Mouse (Mus musculus): ENCODE measurements at regions not wholly inside any gene's neighbourhood (a gene's known extent, or its start where the extent isn't known, plus 50 kb on each side); places are given as distances from the start of the nearest gene placed in this dataset.
A peak's percentile ranks its signal among the peaks of the same experiment; 100 is the strongest.
"Not testable (repeated sequence)": the region's sequence is repeated elsewhere in the genome, so short reads cannot be mapped to it uniquely, and the experiment has no call there.

DNA sequence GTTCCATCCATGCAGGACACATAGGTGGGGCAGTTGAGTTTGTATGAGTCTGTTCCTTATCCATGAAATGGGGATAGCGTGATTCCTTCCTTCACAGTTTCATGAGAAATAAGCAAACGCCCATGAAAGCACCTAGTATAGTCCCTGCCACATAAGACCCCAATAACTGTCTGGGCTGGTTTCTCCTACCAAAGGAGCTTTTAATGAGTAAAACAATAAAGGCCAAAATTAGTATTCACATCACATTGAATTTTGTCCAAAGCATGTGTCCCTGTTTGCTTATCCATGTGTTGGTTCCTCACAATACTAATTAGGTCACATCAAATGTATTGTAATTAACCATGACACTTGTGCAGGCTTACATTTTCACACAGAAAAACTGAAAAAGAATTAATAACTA is 221.3 kb downstream of the Prdm13 start:
- no peaks in the 10 kb centered on the region for H3K27me3 ChIP-seq (ENCODE audit: control insufficient read depth, insufficient read depth, low read length)
- WGBS: 87% methylated on average over 2 of the region's 2 CpGs
- no peak overlapping the region for H3K4me3 ChIP-seq (ENCODE audit: low read depth, low read length)
- H3K4me1 ChIP-seq (ENCODE audit: control insufficient read depth, insufficient read depth, low read length): no peaks in the 10 kb centered on the region
- DNase-seq (ENCODE audit: low spot score) (no peak), ATAC-seq (ENCODE audit: insufficient number of reproducible peaks, low FRiP score, low TSS enrichment, low read depth) (no peak)
- H3K9me3 ChIP-seq (ENCODE audit: control insufficient read depth, low read length): no peaks in the 10 kb centered on the region
- no peak overlapping the region for H3K4me2 ChIP-seq (ENCODE audit: low read depth, severe bottlenecking)
- no peak overlapping the region for H3K9ac ChIP-seq (ENCODE audit: low read length)
- H3K27ac ChIP-seq (replicated peaks; ENCODE audit: low read depth, low read length): no peak overlapping the region
- no peaks in the 10 kb centered on the region for H3K36me3 ChIP-seq (ENCODE audit: control insufficient read depth, insufficient read depth, low read length)

DNA sequence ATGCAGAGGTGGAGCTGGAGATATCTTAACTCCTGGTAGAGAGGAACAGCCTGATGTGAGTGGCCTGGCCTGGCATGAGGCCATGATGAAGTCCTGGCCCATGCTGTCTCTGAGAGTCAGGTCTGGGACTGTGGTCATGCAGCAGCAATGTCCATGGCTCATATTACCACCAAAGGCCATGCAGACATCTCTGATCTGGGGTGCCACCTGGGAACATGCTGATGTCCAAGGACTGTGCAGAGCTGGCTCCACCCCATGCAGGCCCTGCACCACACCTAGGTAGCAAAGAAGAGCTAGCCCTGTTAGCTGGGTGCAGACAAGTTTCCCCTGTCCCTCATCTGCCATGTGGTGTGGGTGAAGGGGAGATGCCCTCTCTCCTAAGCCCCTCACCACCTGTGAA is 244.5 kb downstream of the Prdm13 start:
- H3K4me1 ChIP-seq (ENCODE audit: control insufficient read depth, insufficient read depth, low read length): no peaks in the 10 kb centered on the region
- no peak overlapping the region for H3K27ac ChIP-seq (replicated peaks; ENCODE audit: low read depth, low read length)
- H3K4me2 ChIP-seq (ENCODE audit: low read depth, severe bottlenecking): no peak overlapping the region
- ATAC-seq (ENCODE audit: insufficient number of reproducible peaks, low FRiP score, low TSS enrichment, low read depth): no peak
- no peaks in the 10 kb centered on the region for H3K27me3 ChIP-seq (ENCODE audit: control insufficient read depth, insufficient read depth, low read length)
- no peak for DNase-seq (ENCODE audit: low spot score)
- no peak overlapping the region for H3K9ac ChIP-seq (ENCODE audit: low read length)
- no peak overlapping the region for H3K4me3 ChIP-seq (ENCODE audit: low read depth, low read length)
- no peaks in the 10 kb centered on the region for H3K36me3 ChIP-seq (ENCODE audit: control insufficient read depth, insufficient read depth, low read length)
- H3K9me3 ChIP-seq (ENCODE audit: control insufficient read depth, low read length): no peaks in the 10 kb centered on the region

DNA sequence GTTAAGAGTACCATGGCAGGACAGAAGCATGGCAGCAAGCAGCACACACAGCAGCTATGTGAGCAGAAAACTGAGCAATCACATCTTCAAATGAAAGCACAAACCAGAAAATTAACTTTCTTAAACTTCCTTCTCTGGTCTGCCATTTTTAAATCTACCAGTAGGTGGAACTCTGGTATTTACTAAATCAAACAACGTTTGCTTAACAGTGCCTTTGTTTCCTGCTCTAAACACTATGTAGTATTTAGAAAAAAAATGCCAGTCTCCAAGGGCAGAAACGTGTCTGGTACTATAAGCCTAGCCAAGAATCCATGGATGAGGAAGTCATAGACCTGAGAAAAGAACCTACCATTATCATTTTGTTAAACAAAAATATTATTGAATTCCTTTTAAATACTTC is 249.1 kb downstream of the Prdm13 start:
- no peaks in the 10 kb centered on the region for H3K4me1 ChIP-seq (ENCODE audit: control insufficient read depth, insufficient read depth, low read length)
- 29% methylated on average over 2 of the region's 2 CpGs for WGBS
- ATAC-seq (ENCODE audit: insufficient number of reproducible peaks, low FRiP score, low TSS enrichment, low read depth) (no peak), DNase-seq (ENCODE audit: low spot score) (no peak)
- H3K4me2 ChIP-seq (ENCODE audit: low read depth, severe bottlenecking): no peak overlapping the region
- no peaks in the 10 kb centered on the region for H3K36me3 ChIP-seq (ENCODE audit: control insufficient read depth, insufficient read depth, low read length)
- H3K9ac ChIP-seq (ENCODE audit: low read length): no peak overlapping the region
- no peak overlapping the region for H3K27ac ChIP-seq (replicated peaks; ENCODE audit: low read depth, low read length)
- no peak overlapping the region for H3K4me3 ChIP-seq (ENCODE audit: low read depth, low read length)
- H3K27me3 ChIP-seq (ENCODE audit: control insufficient read depth, insufficient read depth, low read length): no peaks in the 10 kb centered on the region
- H3K9me3 ChIP-seq (ENCODE audit: control insufficient read depth, low read length): no peaks in the 10 kb centered on the region

DNA sequence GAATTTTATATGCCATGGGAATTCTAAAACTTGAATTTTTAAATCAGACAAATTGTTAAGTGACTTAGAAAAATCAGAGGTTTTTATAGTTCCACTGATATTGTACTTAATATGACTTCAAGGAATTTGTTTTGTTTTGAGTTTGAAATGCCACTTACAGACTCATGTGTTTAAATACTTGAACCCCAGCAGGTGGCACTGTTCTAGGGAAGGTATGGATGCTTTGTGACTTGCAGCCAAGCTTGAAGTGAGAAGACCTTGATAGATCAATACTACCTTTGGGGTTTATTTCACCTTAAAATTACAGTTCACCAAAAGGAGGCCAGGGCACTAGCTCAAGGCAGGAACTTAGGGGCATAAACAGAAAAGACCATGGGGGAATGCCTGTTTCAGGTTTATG is 277.9 kb downstream of the Prdm13 start:
- H3K9me3 ChIP-seq (ENCODE audit: control insufficient read depth, low read length): no peaks in the 10 kb centered on the region
- no peaks in the 10 kb centered on the region for H3K4me1 ChIP-seq (ENCODE audit: control insufficient read depth, insufficient read depth, low read length)
- DNase-seq (ENCODE audit: low spot score) (peak; percentile 25), ATAC-seq (ENCODE audit: insufficient number of reproducible peaks, low FRiP score, low TSS enrichment, low read depth) (no peak)
- no peak overlapping the region for H3K4me2 ChIP-seq (ENCODE audit: low read depth, severe bottlenecking)
- H3K27me3 ChIP-seq (ENCODE audit: control insufficient read depth, insufficient read depth, low read length): no peaks in the 10 kb centered on the region
- no peak overlapping the region for H3K27ac ChIP-seq (replicated peaks; ENCODE audit: low read depth, low read length)
- no peak overlapping the region for H3K4me3 ChIP-seq (ENCODE audit: low read depth, low read length)
- no peaks in the 10 kb centered on the region for H3K36me3 ChIP-seq (ENCODE audit: control insufficient read depth, insufficient read depth, low read length)
- no peak overlapping the region for H3K9ac ChIP-seq (ENCODE audit: low read length)

DNA sequence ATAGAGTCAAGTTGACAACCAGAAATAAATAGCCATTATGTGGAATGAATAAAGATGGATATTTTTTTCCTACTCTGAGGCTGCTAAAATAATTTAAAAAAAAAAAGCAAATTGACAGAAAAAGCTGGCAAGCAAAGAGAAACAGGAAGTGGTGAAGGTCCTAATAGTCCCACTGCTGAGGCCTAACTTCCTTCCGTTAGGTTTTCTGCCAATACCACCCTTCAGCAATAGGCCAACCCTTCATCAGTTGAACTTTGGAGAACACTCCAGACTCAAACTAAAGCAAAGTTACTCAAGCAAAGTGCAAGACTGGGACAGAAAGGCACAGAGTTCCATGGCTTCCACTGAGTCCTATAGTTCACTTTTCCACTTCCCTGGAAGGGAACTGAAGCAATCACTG is 316.4 kb downstream of the Prdm13 start:
- no peak overlapping the region for H3K9ac ChIP-seq (ENCODE audit: low read length)
- ATAC-seq (ENCODE audit: insufficient number of reproducible peaks, low FRiP score, low TSS enrichment, low read depth): no peak
- no peaks in the 10 kb centered on the region for H3K36me3 ChIP-seq (ENCODE audit: control insufficient read depth, insufficient read depth, low read length)
- no peak overlapping the region for H3K27ac ChIP-seq (replicated peaks; ENCODE audit: low read depth, low read length)
- DNase-seq (ENCODE audit: low spot score): no peak
- H3K27me3 ChIP-seq (ENCODE audit: control insufficient read depth, insufficient read depth, low read length): no peaks in the 10 kb centered on the region
- H3K4me3 ChIP-seq (ENCODE audit: low read depth, low read length): no peak overlapping the region
- WGBS: 94% methylated on average over 1 of the region's 1 CpGs
- no peaks in the 10 kb centered on the region for H3K9me3 ChIP-seq (ENCODE audit: control insufficient read depth, low read length)
- H3K4me1 ChIP-seq (ENCODE audit: control insufficient read depth, insufficient read depth, low read length): no peaks in the 10 kb centered on the region
- no peak overlapping the region for H3K4me2 ChIP-seq (ENCODE audit: low read depth, severe bottlenecking)

DNA sequence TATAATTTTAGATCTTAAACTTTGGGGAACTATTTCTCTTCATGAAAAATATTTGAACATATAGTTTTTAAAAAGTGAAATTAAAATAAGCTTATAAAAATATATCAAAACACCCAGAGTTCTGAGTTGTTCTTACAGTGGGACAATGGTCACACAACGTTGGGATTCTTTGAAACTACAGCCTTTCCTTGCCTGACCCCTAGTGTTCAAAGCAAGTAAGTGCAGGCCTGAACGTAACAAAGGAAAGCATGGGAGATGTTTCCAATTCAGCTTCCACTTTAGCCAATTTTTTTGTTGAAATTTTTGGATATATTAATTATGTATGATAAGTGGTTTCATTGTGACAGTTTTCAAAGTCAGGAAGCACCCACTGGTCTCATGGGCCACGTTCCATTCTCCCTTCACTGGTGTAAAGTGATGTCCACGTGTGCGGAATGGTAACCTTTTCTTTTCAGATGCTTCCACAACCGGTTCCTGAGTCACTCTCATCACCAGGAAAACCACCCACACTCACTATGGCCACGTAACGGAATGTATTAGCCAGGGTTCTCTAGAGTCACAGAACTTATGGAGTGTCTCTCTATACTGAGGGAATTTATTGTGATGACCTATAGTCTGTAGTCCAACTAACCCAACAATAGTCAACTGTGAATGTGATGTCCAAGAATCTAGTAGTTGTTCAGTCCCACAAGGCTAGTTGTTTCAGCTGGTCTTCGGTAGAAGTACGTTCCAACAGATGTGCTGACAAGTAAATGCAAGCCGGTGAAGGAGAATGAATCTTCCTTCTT is 317.3 kb downstream of the Prdm13 start:
- 67% methylated on average over 11 of the region's 11 CpGs for WGBS
- Histone ChIP-seq H3K27me3 (ENCODE audit: control insufficient read depth, insufficient read depth, low read length) (no peaks in the 10 kb centered on the region), H3K4me2 (ENCODE audit: low read depth, severe bottlenecking) (no peak overlapping the region), H3K36me3 (ENCODE audit: control insufficient read depth, insufficient read depth, low read length) (no peaks in the 10 kb centered on the region), H3K4me3 (ENCODE audit: low read depth, low read length) (no peak overlapping the region), H3K27ac (replicated peaks; ENCODE audit: low read depth, low read length) (no peak overlapping the region), H3K9ac (ENCODE audit: low read length) (no peak overlapping the region), H3K9me3 (ENCODE audit: control insufficient read depth, low read length) (no peaks in the 10 kb centered on the region), H3K4me1 (ENCODE audit: control insufficient read depth, insufficient read depth, low read length) (no peaks in the 10 kb centered on the region)
- DNase-seq (ENCODE audit: low spot score) (peak; percentile 22), ATAC-seq (ENCODE audit: insufficient number of reproducible peaks, low FRiP score, low TSS enrichment, low read depth) (no peak)

DNA sequence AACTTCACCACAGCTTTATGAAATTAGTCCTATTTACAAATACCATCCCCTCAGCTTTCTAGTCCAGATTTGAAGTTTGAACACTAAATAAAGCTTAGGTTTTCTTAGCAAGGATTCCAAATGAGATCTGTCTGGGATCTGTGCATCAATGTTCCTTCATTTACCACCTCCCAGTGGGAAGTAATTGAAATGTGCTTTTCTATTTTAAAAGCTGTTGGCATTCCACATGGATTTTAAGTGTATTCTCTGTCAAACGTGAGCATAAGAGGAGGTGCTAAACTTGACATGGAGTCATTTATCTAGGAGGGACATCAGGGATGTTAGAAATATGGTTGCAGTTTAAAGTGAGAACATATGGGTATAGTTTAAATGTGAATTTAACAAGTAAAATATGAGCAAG is 364.0 kb downstream of the Prdm13 start:
- Histone ChIP-seq H3K4me2 (ENCODE audit: low read depth, severe bottlenecking) (no peak overlapping the region), H3K4me3 (ENCODE audit: low read depth, low read length) (no peak overlapping the region), H3K27me3 (ENCODE audit: control insufficient read depth, insufficient read depth, low read length) (no peaks in the 10 kb centered on the region), H3K9ac (ENCODE audit: low read length) (no peak overlapping the region), H3K36me3 (ENCODE audit: control insufficient read depth, insufficient read depth, low read length) (no peaks in the 10 kb centered on the region), H3K4me1 (ENCODE audit: control insufficient read depth, insufficient read depth, low read length) (no peaks in the 10 kb centered on the region), H3K27ac (replicated peaks; ENCODE audit: low read depth, low read length) (no peak overlapping the region), H3K9me3 (ENCODE audit: control insufficient read depth, low read length) (no peaks in the 10 kb centered on the region)
- DNase-seq (ENCODE audit: low spot score): no peak
- ATAC-seq (ENCODE audit: insufficient number of reproducible peaks, low FRiP score, low TSS enrichment, low read depth): no peak
- 47% methylated on average over 1 of the region's 1 CpGs for WGBS

DNA sequence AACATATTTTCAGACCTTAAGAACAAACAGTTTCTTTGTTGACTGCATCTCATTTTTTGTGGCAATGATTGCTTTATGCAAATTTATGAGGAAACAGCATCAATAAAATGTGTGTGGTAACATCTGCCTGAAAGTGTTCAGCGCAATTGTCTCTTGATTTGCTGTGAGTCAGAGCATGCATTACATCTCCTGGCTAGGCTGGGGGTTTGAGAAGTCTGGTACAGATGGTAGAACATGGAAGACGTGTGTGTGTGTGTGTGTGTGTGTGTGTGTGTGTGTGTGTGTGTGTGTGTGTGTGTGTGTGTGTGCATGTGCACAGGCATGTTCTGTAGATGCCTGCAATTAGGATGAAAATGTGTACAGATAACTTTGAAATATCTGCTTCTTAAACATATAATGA is 376.5 kb downstream of the Prdm13 start:
- H3K9ac ChIP-seq (ENCODE audit: low read length); H3K27me3 ChIP-seq (ENCODE audit: control insufficient read depth, insufficient read depth, low read length); H3K9me3 ChIP-seq (ENCODE audit: control insufficient read depth, low read length); ATAC-seq (ENCODE audit: insufficient number of reproducible peaks, low FRiP score, low TSS enrichment, low read depth); H3K4me1 ChIP-seq (ENCODE audit: control insufficient read depth, insufficient read depth, low read length); H3K4me2 ChIP-seq (ENCODE audit: low read depth, severe bottlenecking); H3K4me3 ChIP-seq (ENCODE audit: low read depth, low read length); H3K36me3 ChIP-seq (ENCODE audit: control insufficient read depth, insufficient read depth, low read length); DNase-seq (ENCODE audit: low spot score); H3K27ac ChIP-seq (replicated peaks; ENCODE audit: low read depth, low read length): not testable (repeated sequence)
- 81% methylated on average over 2 of the region's 2 CpGs for WGBS

DNA sequence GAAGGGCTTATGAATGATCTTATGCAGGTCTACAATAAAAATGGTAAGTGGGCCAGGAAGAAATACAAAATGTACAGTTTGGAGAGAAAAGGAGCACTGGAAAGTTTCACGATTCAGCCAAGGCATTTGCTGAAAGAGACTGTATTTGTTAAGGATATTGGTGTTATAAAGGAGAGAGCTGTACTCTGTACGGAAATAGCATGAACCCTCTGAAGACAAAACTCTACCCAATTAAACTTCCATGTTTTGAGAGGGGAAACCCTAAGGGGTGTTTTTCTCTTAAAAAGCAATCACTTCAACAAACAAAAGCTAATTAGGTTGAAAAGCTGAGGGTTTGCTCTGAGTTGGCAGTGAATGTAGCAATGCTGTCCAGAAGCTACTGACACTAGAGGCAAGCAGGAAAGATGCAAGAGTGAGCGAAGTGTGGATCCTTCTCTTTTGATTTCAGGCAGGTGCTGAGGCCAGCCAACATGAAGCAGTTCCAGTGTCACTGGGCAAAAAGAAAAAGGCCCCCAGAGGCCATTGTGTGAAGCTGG is 378.2 kb downstream of the Prdm13 start:
- Histone ChIP-seq H3K27me3 (ENCODE audit: control insufficient read depth, insufficient read depth, low read length) (no peaks in the 10 kb centered on the region), H3K4me2 (ENCODE audit: low read depth, severe bottlenecking) (no peak overlapping the region), H3K9me3 (ENCODE audit: control insufficient read depth, low read length) (no peaks in the 10 kb centered on the region), H3K9ac (ENCODE audit: low read length) (no peak overlapping the region), H3K4me3 (ENCODE audit: low read depth, low read length) (no peak overlapping the region), H3K4me1 (ENCODE audit: control insufficient read depth, insufficient read depth, low read length) (no peaks in the 10 kb centered on the region), H3K27ac (replicated peaks; ENCODE audit: low read depth, low read length) (no peak overlapping the region), H3K36me3 (ENCODE audit: control insufficient read depth, insufficient read depth, low read length) (no peaks in the 10 kb centered on the region)
- WGBS: 70% methylated on average over 3 of the region's 3 CpGs
- no peak for ATAC-seq (ENCODE audit: insufficient number of reproducible peaks, low FRiP score, low TSS enrichment, low read depth)
- no peak for DNase-seq (ENCODE audit: low spot score)
